Mouse (Mus musculus) ES-E14 (cell line): Measurements from ENCODE around the gene Neu1.
"Not testable (repeated sequence)": the region's sequence is repeated elsewhere in the genome, so short reads cannot be mapped to it uniquely, and the experiment has no call there.

Experiments used
- MAFK ChIP-seq: IDR thresholded peaks from 2 replicates; pipeline ENCODE4 v1.6.1; 2014; ENCODE audit warnings: mild to moderate bottlenecking, low read depth, low read length, inconsistent platforms; ENCODE audit not compliant: insufficient read depth
- ZNF384 ChIP-seq: IDR thresholded peaks from 2 replicates; pipeline ENCODE4 v1.6.1; 2012; ENCODE audit warnings: low read depth, low read length, inconsistent platforms

DNA sequence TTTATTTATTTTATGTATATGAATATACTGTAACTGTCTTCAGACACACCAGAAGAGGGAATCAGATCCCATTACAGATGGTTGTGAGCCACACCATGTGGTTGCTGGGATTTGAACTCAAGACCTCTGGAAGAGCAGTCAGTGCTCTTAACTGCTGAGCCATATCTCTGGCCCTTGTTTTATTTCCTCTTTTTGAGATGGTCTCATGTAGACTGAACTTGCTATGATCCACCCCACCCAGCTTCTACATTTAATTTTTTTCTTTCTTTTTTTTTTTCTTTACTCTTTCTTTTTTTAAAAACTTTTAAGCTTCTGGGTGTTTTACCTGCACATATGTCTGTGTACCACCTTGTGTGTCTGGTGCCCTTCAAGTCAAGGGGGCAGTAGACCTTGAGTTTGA lies 30.2 kb upstream of the Neu1 start:
- TF ChIP-seq MAFK, ZNF384: not testable (repeated sequence)
